Mouse (Mus musculus) lung, postnatal 0 days (tissue): ENCODE data around the gene Peg3.

Experiments
- CTCF ChIP-seq: IDR thresholded peaks from 2 replicates; pipeline ENCODE4 v1.5.1; 2016; ENCODE audit warnings: antibody characterized with exemption, mild to moderate bottlenecking
- EP300 ChIP-seq: IDR thresholded peaks from 2 replicates; pipeline ENCODE4 v1.6.1; 2016; ENCODE audit warnings: antibody characterized with exemption, mild to moderate bottlenecking, control low read depth

GRCm38 (mm10) chr7:6731930-6732329 lies 1.7 kb upstream of the Peg3 start:
- TF ChIP-seq CTCF (no peak), EP300 (no peak)
